Mouse (Mus musculus) bone marrow, adult 2 months (tissue): Measurements from ENCODE around the gene Cacnb3.

Experiments used
- CTCF ChIP-seq: fragments of 200-500 bp; IDR thresholded peaks from 2 replicates; pipeline ENCODE4 v1.5.1; 2011; ENCODE audit warnings: low read length, control low read depth; ENCODE audit not compliant: control insufficient read depth, insufficient read depth
- POLR2A ChIP-seq: fragments of 200-500 bp; IDR thresholded peaks from 2 replicates; pipeline ENCODE4 v1.6.1; 2011; ENCODE audit warnings: low read depth, mild to moderate bottlenecking, control low read depth, low read length, borderline replicate concordance; ENCODE audit not compliant: control insufficient read depth

GRCm38 (mm10) chr15:98607557-98607956 is 23.1 kb upstream of the Cacnb3 start:
- TF ChIP-seq CTCF, result no peak
- no peak for TF ChIP-seq POLR2A
